Mouse (Mus musculus) heart, adult 2 months (tissue): Measurements from ENCODE around the gene Glmn.

ENCODE experiments used
- CTCF ChIP-seq: fragments of 200-600 bp; IDR thresholded peaks from 2 replicates; pipeline ENCODE4 v1.8.1; 2022; ENCODE audit warnings: antibody characterized with exemption, mild to moderate bottlenecking, moderate library complexity
- EP300 ChIP-seq: fragments of 200-500 bp; IDR thresholded peaks from 2 replicates; pipeline ENCODE4 v1.6.1; 2011; ENCODE audit warnings: low read depth, low read length, control low read depth; ENCODE audit not compliant: insufficient read depth
- POLR2A ChIP-seq: fragments of 200-500 bp; IDR thresholded peaks from 2 replicates; pipeline ENCODE4 v1.6.1; 2011; ENCODE audit warnings: mild to moderate bottlenecking, low read depth, low read length, control low read depth; ENCODE audit not compliant: insufficient read depth

DNA sequence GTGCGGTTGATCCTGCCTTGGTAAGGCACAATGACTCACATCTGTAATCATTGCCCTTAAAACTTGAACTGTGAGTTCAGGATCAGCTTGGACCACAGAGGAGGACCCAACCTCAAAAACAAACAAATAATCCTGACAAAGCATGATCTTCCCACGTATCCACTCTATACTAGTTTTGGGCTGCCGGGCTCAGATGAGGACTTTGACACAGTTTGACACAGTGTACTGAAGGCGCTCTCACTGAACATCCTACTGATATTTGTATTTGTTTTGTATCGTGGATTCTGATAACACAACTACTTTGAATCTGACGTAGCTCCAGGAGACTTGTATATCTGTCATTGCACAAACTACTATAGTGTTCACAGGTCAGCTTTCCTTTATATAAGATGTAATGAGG is 76.3 kb downstream of the Glmn start:
- TF ChIP-seq EP300 (no peak), CTCF (no peak), POLR2A (no peak)
